Mouse (Mus musculus) common myeloid progenitor, adult 5-6 weeks (primary cell): ENCODE measurements around the gene Mrpl49. TPM values are rescaled to one million over a fixed set of nuclear protein-coding genes. Genes with fewer than 3 reads are reported as not detected.
"Not testable (repeated sequence)": the region's sequence is repeated elsewhere in the genome, so short reads cannot be mapped to it uniquely, and the experiment has no call there.

Experiments
- ATAC-seq: replicated peaks from 2 replicates; pipeline ENCODE4 v1.8.0; 2016; ENCODE audit warnings: low read depth, mild to moderate bottlenecking, moderate TSS enrichment, inconsistent platforms; ENCODE audit not compliant: poor library complexity, severe bottlenecking
- total RNA-seq: library from RNA; stranded (forward); fragments of 200-1000, 187-1606 nt; gene quantifications from 2 replicates; pipeline ENCODE4 v1.2.3, GENCODE M21; 2017

Gene Mrpl49
- total RNA-seq, 1 experiment from 2014 or later, result 35.8 TPM

DNA sequence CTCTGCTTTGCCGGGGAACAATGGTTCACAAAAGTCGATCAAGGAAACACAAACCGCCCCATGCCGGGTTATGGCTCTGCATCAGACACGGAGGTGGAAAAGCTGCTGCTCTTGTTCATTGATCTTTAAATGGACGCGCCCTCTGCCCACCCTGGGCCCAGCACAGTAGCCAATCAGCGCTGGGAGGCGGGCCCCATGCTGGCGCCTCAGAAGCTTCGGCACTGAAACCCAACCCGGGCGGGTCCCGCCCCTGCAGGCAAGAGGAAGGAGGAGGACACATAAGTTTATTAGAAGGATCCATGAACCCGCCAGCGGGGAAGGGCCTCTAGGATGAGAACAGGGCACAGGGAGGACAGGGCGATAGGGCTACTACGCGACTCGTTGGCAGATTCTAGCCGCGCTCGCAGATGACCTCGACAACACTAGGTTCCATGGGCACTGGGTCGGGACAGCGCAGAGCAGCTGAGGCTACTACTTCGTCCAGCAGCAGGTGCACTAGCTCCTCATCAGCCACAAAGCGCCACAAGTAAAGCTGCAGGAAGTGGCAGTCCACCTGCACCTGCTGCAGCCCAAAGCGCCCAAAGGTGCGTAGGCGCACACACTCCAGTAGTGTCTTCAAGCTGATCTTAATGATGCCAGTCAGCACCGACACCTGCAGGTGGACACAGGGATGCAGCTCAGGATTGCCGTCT, 10.3 kb upstream of the Mrpl49 start, which contains the start of gene Tm7sf2:
Gene Tm7sf2 (minus strand): TSS at position 650 of the 692 bp plus-strand sequence.
- ATAC-seq, result peak; percentile 95

DNA sequence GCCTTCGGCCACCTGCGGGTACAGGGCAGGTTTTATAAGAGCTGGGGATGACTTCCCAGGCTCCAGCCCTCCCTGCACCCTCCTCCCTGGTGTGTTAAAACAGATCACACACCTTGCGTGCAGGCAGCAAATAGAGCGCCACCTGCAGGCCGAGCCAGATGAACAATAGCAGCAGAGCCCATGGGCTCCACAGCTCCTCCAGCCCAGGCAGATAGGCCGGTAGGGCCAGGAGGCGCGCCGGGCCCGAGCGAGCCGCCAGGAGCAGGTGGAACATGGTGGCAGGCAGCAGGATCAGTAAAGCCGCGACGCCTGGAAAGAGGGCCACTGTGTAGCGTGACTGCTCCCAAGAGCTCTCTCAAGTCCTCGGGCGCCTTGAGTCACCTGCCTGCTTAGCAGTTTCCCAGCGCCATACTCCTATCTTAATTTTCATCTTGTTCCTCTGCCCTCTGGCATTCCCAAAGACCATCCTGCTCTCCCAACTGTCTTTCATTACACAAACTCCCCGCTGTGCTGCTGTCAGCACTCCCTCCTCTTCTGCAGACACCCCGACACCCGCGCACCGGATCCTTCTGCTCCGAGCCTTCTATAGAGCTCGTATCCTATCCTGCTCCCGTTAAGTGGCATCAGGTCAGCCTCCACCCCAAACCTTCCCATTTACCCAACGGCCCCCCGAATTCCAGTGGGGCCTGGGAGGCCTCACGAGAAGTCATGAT, 9.6 kb upstream of the Mrpl49 start:
- ATAC-seq, result peak; percentile 68

DNA sequence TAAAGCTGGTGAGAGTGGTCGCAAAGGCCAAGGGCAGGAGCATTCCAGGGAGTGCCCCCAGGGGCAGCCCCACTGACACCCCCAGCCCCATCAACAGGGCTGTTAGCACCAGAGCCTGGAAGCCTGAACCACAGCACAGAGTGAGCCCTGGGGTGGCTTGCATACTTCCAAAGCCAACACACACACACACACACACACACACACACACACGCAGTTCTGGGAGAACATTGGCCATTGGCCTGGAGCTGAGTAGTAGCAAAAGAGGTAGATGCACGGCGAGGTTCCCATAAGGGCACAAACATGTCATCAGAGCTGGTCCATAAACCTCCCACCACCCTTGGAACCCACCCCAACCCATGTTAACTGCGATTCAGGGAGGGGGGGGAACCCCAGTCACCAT, 9.0 kb upstream of the Mrpl49 start:
- ATAC-seq, result no peak

DNA sequence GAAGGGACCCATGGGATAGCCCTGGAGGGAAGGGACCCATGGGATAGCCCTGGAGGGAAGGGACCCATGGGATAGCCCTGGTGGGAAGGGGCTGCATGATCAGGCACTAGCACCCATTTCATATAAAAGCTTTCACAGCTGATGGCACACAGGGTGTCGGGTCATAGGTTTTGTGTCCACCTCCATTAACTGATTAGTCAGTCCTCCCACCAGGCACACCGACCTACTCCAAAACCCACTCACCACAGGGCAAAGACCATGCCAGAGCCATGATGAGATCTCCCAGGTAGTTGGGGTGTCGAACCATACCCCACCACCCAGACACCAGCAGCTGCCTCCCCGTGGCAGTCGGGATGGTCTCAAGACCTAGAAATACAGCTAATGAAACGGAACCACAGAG, 5.5 kb upstream of the Mrpl49 start:
- ATAC-seq, result no peak

DNA sequence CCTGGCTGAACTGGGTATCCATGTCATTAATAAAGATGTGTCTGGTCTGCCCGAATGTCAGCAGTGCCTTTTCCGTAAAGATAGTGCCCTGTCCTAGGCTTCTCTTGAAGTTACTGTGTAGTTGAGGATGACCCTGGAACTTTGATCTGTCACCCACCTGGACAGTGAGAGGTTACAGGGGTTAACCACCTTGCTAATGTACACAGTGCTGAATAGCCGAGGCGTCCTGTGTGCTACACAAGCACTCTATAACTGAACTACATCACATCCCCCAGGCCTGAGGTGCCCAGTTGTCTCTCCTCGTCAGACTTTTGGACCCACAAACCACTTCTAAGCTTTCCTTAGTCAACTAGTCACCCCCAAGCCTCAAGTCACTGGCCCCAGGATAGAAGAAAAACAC, 4.8 kb upstream of the Mrpl49 start:
- ATAC-seq, result no peak

DNA sequence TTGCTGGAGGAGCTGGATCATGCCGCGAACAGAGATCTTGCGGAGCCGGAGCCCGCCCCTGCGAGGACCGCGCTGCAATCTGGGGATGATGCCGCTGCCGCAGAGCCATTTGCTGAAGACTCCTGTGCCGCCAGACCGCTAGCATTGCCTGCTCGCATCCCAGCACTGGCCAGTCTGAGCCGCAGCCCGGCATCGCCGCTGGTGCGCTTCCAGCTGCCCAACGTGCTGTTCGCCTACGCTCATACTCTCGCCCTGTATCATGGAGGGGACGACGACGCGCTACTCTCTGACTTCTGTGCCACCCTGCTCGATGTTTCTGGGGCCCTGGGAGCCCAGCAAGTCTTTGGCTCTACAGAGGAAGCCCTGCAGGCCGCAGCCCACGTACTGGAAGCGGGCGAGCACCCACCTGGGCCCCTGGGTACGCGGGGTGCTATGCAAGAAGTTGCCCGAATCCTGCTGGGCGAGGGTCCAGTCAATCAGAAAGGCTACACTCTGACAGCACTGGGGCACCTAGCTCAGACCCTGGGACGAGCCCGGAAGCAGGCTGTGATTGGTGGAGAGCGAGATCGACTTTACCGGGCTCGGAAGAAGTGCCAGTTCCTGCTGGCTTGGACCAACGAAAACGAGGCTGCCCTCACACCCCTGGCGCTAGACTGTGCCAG, 4.2 kb upstream of the Mrpl49 start:
- ATAC-seq, result peak; percentile 46

DNA sequence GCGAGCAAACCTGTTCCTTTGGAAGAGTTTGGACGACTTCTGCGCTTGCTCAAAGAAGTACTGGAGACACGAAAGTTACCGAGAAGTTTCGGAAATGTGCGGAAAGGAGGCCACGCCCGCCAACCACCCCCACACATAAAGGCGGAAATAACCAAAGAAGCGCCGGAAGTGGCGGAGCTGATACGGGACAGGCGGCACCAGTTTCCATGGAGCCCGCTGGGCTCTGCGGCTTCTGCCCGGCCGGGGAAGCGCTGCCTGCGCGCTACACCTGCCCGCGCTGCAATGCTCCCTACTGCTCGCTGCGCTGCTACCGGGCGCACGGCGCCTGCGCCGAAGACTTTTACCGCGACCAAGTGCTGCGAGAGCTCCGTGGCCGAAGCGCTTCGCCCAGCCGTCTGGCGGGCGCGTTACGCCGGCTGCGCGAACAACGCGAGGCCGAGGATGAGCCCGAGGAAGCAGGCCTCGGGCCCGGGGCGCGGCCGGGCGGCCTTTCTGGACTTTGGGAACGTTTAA, 3.5 kb upstream of the Mrpl49 start, which contains the start of gene Znhit2:
Gene Znhit2 (plus strand): TSS at position 172 of the 513 bp plus-strand sequence.
- ATAC-seq, result peak; percentile 74

DNA sequence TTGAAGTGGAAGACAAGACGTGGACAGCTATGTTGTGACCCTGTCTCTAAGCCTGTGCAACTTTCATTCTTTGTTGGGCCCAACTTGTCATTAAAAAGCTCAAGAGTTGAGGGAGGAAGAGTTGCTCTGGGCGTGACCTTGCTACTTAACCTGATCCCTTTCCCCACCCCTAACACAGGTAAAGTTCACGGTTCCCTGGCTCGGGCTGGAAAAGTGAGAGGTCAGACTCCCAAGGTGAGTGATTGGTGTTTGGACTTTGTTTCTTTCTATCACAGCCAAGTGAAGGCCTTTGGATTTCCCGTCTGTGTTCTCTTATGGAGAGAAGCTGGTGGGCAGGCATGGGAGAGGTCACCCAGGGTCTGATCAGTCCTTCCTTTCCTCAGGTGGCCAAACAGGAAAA, 1.4 kb upstream of the Mrpl49 start:
- no peak for ATAC-seq

DNA sequence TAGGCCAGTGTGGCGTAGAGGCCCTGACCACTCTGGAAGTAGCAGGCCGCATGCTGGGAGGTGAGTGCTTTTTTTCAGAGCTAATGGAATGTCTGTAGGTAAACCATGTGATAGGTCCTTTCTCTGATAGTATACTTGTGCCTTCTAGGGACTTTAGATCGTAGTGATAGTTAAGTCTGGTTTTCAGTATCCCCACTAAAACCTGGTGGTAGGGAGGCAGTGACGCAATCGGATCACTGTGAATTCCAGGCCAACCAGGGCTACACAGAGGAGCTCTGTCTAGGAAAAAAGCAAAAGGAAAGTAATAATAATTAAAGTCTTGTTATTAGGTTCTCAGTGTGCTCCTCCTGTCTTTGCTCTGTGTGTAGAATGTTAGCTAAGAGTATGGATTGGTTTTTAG, 928 bp upstream of the Mrpl49 start:
- ATAC-seq, result no peak

DNA sequence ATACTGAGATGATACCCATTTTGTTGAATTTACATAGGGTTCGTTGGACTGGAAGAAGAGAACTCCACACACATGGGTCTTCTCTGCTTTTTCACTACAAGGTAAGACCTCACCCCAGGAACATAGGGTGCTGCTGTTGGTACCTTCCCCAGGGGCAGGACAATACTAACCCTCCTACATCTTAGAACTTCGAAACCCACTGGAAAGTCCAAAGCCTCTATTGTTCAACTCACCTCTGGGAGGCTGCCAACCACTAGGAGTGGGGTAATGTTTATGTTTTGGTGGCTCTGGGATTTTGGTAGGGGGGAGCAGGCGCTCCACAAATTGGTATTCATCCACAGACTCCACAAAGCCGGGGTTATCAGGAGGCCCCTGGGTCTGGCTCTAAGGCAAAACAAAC, 889 bp downstream of the Mrpl49 start:
- no peak for ATAC-seq

DNA sequence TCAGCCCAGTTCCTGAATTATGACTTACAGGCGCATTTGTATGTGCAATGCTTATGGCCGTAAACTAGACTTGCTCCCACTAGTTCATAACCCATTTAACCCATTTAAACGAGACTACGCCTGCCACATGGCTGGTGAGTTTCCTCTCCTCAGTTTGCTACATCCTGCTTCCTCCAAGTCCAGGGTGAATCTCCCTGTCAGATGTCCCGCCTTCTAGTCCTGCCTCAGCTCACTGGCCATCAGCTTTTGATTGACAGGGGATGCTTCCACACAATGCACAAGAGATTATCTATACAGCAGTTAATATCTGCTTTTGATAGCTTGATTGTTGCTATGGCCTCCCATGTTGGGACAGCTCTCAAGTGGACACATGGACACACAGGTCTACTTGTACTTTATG, 3.3 kb downstream of the Mrpl49 start:
- no peak for ATAC-seq

DNA sequence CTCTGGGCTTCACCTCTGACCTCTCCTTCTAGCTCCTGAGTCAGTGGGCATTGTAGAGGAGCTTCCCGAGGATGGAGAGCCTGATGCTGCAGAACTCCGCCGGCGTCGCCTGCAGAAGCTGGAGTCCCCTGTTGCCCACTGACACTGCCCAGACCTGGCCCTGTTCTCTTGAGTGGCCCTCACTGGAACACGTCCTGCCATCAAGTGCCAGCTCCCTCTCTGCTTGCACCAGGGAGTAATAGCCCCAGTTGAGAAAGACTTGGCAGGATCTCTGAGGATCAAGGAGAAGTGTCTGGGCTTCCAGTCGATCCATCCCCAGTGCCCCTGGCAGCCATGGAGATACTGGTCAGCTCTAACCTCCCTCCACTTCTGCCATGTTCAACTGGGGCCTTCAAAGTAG, 5.1 kb downstream of the Mrpl49 start:
- ATAC-seq, result no peak

DNA sequence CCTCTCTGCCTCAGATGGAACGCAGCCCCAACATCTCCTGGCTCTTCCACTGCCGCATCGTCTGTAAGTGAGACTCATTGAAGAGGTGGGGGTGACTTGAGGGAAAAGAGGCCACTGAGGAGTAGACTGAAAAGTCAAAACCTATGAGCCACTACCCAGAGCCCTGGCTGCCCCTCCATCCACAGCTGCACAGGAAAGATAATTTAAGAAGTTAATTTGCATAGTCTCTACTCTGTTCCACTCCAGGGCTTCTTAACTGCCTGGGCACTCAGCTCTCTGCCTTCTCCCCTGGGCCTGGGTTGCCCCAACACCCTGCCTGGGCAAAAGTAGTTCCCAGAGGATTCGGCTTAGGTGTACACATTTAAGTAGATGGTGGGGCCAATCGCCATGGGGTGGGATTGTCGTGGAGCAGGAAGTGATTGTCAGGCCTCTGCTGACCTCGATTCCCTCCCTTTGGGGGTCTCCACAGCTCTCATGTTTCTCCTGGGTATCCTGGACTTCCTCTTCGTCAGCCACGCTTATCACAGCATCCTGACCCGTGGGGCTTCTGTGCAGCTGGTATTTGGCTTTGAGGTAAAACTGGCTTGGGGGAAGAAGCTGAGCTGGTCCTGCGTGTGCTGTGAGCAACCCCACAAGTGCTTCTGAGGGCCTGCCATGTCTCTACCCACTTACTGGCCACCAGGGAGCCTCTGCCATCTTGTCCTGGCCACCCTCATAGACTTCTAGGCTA, 8.7 kb downstream of the Mrpl49 start:
- no peak for ATAC-seq

DNA sequence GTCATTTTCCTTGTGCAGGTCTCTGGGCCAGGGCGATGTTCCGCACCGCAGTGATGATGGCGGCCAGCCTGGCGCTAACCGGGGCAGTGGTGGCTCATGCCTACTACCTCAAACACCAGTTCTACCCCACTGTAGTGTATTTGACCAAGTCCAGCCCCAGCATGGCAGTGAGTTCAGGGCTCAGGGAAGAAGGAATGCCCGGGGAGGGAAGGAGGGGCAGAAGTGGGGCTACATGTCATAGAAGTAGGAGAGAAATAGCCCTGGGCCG, 9.8 kb downstream of the Mrpl49 start:
- no peak for ATAC-seq

DNA sequence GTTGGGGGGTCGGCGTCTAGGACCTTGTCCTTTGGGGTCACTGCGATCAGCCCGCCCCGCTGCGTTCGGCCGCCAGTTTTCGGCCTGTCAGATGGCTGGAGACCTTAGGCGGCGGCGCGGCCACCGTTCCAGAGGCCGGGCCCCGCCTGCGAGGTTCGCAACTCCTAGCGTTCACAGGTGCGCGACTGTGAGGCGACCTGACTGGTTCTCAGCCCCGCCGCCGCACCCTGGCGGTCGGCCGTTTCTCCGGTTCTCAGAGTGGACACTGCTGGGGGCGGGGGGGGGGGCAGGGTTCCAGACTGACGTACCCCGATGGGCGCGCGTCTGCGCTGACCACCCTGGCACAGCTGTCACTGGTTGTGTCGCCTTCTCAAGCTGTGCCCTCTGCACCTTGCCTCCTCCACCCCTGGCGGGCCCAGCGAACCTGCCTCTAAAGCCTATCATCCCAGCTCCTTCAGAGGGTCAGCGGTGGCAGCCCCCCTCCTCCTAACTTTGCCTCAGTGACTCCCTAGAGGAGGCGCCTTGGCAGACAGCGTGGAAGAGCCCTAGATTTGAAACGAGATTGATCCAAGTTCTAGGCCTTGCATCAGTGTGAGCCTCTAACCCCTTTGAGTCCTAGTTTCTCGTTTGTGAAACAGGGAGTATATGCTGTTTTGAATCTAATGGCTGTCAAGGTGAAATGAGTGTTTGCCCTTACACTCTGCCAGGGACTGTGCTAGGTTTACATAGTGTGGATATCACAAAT, 10.3 kb downstream of the Mrpl49 start:
- ATAC-seq, result no peak

DNA sequence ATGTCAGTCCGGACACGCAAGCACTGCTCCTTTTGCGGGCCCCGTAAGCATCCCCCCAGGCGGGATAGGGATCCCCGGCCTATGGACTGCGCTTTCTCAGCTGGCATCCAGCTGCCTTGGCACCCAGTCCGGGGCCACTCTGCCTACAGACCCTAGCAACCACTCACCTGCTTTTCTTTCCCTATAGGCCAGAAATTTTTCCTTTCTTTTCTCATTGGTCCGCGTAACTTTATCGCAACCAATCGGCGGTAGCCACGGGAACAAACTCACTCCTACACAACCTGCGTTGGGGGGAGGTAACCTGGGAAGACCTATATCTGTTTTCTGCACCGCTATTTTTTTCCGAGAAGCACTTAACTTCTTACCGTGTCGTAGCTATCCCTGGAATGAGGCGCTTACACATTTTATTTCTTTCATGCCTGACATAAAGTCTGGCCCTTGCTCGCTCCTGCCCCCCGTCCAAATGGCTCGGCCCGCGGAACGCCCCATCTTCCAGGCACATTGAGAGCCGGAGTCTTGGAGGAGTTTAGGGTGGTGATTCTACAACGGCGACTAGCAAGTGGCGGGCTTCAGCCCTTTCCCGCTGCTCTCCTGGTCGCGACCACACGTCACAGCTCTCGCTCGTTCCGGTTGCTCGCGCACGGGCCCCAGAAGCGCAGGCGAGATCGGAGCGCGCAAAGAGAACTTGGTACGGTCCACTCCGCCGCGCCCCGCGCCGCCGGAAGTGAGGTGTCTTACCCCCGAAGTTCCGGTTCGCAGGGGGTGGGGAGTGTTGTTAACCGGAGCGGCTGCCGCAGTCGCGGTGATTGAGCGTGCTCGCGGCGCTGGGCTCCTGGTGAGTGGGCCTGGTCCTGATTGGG, 11.1 kb downstream of the Mrpl49 start, which contains the start of gene Syvn1:
Gene Syvn1 (plus strand): TSS at position 283 of the 860 bp plus-strand sequence.
- ATAC-seq, result peak; percentile 84

DNA sequence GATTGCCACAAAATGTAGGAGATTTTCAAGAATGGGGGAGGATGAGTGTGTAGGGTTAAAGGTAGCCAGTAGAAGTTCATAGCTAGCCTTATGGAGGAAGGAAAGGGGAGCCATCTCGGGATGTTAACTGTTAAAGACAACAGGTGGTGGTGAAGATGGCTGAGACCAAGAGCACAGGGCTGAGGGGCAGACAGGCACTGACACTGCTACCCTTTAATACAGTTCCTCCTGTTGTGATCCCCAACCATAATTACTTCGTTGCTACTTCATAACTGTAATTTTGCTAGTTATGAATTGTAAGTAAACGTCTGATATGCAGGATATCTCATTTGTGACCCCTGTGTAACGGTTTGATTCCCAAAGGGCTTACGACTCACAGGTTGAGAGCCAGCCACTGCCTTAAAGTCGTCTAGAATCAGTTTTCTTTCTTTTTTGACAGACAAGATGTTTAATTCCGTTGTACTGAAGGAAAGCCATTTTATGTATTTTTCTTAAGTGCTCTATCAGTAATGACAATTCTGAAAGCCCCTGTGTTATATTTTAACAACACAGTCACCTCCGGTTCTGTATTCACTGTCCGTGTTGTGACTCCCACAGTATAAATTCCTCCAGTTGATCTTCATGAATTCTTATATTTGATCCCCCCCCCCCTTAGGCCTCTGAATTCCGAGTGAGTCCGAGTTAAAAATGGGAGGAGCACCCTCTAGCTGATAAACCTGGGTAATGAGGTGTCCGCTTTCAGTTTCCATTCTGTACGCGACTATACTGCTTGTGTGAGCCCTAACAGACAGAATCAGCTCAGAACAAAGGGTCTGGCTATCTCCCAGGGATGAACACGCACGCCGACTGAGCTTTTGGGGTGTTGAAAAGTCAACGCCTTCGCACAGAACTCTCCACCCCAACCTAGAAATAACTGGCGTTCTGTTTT, 12.0 kb downstream of the Mrpl49 start:
- peak; percentile 21 for ATAC-seq

DNA sequence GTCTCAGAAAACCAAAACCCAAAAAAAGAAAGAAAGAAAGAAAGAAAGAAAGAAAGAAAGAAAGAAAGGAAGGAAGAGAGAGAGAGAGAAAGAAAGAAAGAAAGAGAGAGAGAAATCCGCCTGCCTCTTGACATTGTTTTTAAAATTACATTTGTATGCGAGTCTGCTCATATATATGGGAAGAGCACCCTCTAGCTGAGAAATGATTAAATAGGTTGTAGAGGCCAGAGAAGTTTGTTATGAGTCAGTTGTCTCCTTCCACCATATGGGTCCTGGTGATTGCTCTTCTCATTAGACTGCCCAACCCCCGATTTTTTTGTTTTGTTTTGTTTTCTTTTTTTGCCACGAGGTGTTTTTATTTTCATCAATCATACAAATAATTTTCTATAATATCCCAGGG, 13.5 kb downstream of the Mrpl49 start:
- not testable (repeated sequence) for ATAC-seq
